Mouse (Mus musculus) telencephalon, adult 2 months (tissue): ENCODE data around the gene Nkiras1.

Source experiments
- DNase-seq: peaks from one replicate; pipeline ENCODE4 v3.0.0-alpha.2; 2011; ENCODE audit warnings: low read depth, low spot score

Gene Nkiras1

DNA sequence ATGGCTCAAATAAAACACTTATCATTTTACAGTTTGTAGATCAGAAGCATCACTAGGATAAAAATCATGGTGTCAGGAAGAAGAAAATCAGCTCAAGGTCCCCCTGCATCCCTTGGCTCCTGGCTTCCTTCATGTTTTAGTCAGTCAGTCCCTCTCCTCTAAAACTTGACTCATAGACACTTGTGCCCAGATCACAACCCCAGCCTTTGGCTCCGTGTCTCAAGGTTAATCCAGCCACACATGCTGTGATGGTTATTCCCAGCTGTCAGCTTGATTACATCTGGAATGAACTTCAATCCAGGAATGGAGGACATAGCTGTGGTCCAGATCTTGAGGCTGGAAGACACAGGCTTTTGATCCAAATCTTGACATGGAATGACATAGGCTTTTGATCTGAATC, 3.6 kb downstream of the Nkiras1 start:
- DNase-seq: no peak

DNA sequence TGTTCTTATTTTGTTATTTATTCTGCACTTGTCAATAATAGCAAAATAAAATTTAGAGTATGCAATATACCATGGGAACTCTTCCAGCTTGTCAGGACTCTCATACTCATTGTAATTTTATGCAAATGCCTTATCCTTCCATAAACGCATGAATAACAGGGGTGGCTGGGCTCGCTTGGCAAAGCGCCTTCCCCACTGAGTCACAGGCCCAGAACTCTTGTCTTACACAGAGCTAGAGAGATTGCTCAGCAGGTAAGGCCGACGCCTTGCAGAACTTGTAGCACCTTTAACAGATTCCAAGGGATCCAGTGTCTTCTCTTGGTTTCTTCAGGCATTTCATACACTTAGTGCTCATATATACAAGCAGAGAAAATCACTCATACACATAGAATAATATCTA, 9.4 kb downstream of the Nkiras1 start:
- no peak for DNase-seq

DNA sequence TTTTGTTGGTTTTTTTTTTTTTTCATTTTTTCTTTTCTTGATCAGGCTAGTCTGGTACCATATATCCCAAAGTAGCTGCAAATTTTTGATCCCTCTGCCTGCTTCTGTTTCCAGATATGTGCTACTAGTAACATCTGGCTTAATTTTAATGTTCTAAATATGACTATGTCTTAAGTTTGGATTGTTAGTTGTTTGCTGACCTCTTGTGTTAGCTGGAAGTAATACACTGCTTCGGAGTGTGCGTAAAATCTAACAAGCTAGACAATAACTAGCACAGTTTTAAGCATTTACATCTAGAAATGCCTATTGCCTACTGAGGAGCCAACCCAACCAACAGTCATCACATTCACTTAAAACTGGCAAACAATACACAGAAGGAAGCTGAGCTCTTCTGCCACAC, 13.6 kb downstream of the Nkiras1 start:
- DNase-seq: no peak

DNA sequence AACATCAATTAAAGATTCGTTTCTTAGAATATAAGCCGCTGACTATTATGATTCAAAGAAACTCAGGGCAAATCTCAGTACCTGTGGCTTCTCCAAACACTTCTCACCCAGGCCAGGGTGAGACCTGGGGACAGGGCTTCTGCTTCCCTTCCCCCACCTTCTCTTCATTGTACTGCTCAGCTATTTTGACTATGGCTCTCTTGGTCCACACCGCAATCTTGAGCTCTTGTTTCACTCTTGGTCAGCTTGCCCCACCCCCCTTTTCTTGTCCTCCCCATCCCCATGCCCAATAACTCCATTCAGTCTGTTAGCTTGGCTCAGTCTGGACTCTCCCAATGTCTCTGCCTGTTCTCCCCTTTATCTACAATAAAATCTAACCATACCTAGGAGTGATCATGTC, 14.5 kb downstream of the Nkiras1 start:
- no peak for DNase-seq

DNA sequence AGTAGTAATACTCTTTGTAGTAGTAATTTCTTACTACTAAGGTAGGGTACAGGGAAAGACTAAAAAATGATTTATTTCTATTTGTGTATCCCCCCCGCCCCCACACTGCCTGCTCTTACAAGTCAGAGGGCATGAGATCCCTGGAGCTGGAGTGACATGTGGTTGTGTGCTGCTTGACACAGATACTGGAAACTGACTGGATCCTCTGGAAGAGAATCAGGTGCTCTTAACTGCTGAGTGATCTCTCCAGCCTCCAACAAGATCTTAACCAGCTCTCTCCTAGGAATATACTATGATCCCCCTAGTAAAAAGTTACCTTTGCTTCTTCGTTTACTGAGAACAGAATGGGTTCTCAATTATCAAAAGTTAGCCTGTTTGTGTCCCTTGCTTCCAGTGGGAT, 15.5 kb downstream of the Nkiras1 start:
- DNase-seq: no peak

DNA sequence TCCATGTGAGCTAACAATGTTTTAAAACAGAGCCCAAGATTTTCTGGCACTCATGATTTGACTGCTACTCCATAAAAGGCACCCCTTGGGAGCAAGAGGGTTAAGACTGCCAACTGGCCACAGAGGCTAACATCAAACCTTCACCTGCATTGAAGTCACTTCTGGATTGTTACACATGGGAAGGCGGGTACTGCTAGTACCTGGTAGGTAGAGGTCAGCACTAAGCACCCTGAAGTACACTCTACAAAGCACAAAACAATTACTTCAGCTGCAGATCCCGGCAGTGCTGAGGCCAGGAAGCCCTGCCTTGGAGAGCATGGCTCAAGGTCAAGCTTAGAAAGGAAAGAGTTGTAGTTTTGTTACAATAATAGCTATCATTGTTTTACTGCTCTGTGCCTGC, 16.5 kb downstream of the Nkiras1 start:
- DNase-seq: no peak

DNA sequence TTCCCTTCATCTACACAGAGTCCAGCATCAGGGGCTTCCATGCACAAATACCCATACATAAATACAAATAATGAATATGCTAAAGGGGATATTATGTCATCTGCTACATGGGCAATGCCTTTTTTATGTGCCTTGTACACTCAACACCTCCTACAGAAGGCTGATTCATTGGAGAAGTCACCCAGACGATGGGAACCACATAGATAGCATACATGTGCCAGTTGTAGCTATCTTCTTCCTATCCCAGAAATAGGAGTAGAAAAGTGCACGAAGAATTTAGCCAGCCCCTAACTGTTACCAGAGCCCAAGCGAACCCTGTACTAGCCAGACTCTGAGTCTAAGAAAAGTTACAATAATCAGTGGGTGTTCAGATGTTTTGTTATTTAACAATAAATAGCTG, 21.2 kb downstream of the Nkiras1 start:
- DNase-seq: peak; percentile 52

DNA sequence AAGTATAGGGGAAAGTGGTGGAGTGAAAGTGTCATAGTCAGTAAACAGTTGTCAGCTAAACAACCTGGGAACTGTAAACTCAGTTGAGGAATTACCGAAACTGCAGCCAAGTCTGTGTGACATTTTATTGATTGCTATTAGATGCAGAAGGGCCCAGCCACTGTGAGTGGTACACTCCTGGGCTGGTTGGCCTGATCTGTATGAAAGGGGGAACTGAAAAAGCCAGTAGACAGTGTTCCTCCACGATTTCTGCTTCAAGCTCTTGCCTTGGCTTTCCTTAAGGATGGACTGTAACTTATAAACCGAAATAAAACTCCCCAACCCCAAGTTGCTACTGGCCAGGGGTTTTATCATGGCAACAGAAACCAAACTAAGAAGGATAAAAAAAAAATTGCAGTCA, 21.6 kb downstream of the Nkiras1 start:
- no peak for DNase-seq

DNA sequence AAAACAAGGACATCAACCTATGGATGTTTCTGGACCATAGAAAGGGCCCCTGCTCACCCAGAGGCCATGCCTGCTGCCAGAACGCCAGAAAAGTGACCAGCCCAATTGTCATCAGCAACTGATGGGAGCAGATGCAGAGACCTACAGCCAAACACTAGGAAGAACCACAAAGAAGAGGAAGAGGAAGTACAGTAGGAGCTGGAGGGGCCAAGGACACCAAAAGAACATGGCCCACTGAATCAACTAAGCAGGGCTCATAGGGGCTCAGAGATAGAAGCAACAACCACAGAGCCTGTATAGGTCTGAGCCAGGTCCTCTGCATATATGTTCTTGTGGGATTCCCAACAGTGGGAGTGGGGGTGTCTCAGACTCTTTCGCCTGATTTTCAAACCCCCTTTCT, 26.5 kb downstream of the Nkiras1 start:
- no peak for DNase-seq

DNA sequence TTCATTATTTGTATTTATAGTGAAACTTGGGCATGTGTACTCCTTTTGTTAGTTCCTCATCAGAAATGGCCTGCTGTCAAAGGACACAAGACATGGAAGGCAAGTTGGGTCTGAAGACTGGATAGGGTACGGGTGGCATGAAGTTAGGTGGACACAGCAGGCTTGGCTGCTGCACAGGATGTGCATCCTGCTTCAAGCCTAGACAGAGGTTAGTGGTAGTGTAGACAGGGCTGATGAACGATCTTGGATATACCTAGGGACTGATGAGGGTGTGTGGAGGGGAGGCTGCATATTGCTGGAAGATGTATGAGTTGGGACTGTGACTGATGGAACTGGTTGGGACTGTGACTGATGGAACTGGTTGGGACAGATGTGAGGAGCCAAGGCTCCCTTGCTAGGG, 27.9 kb downstream of the Nkiras1 start:
- no peak for DNase-seq

DNA sequence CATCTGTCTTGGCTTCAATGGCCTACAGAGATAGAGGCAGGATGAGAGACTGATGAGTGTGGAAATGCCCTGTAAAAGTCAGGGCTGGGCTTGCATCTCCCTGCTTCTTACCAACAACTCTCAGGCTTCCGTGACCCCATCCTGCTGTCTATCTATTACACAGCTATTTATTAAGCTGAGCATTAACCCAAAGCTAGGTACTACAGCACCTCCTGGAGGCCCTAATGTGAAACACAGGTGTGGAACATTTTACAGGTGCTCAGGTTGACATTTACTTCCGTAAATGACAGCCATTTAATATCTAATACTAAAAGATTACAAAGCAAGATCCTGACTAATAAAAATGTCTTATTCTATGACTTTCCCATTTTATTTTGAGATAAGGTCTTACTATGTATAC, 29.7 kb downstream of the Nkiras1 start:
- DNase-seq: no peak

DNA sequence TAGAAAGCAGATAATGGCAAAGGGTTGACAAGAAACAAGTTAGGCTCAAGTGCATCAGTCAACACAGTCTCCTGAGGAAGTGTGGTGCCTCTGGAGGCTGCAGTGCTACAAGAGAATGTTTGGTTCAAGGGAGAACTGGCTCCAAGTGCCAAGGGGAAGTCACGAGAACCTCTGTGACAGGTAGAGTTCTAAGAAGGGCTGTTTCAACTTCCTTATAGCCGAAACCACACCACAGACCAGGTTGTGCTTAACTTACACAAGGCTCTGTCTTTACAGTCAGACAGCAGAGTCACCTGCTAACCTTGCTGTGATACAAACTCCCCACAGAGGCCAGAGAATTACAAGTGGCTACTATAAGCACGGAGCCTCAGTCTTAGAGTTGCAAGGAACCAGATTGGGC, 30.7 kb downstream of the Nkiras1 start:
- no peak for DNase-seq

DNA sequence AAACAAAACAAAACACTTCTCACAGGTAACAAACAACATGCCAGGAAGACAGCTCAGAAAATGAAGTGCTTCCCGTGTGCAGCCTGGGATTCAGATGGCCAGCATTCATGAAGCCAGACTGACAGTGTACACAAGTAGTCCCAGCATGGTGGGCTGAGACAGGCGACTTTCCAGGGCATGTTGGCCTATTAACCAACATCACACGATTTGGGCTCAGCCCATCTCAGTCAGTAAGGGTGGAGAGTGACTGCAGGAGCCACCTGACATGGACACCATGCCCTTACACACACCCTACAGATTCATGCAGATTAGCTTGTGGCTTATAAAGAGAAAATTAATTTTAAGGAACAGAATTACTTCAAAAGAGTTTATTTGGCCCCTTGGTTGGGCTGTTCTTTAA, 31.8 kb downstream of the Nkiras1 start:
- DNase-seq: no peak

DNA sequence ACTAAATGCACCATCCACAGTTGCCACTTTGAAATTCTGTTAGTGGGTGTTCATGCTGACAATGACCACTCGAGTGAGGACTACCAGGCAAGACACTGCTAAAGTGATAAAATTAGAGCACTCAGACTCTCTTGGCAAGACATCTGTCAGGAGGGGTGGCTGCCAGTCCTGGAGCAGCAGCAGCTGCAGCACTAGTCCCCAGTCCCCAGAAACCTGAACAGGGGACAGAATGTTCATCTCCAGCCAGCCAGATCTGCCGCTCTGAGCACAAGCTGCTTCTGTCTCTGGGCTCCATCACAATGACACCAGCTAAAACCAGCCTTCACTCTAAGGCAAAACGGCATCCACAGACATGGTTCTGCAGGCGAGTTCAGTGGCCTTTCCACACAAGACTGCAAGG, 32.3 kb downstream of the Nkiras1 start:
- DNase-seq: peak; percentile 47

DNA sequence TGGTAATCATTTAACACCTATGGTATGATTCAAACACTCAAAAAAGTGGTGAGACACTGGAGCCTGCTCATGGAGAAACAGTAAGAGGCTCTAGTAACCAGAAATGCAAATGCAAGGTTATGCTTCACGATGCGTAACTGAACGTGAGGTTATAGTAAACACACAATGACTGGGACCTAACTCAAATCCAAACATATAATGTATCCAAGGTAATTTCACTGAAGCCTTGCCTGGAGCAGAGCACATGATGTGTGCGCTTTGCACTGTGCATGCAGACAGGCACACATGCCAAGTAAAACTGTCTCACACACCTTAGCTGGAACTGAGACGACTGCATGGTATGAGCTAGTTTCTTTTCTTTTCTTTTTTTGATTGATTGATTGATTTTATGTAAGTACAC, 33.2 kb downstream of the Nkiras1 start:
- no peak for DNase-seq

DNA sequence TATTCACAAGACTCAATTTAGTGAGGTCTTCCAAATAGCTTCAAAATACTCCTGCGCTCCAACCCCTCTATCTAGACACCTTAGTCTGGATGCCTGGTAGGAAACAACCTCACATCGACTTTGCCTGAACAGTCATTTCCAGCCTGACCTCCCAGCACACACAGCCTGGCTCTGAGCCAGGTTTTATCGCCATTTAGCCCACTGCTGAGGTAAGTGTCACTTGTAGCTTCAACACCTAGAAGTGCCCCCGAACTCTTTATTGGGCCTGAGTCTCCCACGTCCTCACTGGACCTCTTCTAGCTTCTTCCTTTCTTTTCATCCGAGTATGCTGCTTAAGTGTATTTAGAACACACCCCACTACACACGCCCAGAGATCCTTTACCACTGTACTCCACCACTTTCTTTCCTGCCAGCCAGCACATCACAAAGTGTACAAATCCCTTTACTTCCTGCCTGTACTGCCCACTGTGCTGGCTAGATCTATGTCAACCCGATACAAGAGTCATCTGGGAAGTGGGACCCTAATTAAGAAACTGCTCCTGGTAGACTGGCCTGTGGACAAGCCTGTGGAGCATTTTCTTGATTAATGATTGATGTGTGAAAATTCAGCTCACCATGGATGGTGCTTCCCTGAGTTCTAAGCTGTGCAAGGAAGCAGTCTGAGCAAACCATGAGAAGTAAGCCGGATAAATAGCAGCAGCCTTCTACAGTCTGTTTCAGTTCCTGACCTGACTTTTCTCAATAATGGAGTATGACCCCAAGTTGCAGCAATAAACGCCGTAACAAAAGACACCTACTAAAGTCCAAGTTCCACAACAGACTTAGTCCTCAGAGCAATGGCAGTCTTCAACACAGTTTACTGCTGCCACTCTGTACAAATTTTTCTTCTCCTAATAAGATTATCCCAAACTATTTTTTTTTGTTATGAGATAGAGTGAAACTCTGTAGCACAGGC, 46.8 kb downstream of the Nkiras1 start:
- DNase-seq: no peak

DNA sequence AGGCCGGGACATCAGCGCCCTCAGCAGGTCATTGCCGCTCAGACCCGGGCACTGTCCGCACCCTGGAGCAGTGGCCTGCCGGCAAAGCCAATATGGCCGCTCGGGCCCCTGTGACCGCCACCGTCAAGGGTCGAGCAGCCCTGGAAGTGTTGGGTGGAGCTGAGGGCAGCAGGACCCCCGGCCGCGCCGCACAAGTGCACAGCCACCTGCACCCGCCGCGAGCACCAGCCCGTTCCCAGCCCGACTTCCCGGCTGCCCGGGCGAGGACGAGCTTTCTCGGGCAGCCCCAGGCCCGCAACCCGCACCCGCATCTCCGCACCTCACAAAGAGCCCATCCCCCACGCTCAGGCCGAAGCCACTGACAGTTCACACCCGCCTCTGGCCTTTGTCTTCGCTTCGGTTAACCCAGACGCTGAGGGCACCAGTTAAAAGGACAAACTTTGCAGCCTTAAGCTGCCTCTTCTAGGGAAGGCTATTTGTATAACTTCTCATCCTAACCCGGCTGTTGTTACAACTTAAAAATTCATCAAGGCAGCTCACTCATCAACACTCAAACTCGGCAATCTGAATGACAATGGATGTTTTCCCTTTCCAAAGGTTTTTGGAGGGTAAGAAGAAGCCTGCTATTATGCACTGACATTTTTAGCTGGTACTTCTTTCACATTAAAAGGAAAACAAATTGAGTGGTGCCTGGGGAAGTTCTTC, 56.2 kb downstream of the Nkiras1 start:
- no peak for DNase-seq

DNA sequence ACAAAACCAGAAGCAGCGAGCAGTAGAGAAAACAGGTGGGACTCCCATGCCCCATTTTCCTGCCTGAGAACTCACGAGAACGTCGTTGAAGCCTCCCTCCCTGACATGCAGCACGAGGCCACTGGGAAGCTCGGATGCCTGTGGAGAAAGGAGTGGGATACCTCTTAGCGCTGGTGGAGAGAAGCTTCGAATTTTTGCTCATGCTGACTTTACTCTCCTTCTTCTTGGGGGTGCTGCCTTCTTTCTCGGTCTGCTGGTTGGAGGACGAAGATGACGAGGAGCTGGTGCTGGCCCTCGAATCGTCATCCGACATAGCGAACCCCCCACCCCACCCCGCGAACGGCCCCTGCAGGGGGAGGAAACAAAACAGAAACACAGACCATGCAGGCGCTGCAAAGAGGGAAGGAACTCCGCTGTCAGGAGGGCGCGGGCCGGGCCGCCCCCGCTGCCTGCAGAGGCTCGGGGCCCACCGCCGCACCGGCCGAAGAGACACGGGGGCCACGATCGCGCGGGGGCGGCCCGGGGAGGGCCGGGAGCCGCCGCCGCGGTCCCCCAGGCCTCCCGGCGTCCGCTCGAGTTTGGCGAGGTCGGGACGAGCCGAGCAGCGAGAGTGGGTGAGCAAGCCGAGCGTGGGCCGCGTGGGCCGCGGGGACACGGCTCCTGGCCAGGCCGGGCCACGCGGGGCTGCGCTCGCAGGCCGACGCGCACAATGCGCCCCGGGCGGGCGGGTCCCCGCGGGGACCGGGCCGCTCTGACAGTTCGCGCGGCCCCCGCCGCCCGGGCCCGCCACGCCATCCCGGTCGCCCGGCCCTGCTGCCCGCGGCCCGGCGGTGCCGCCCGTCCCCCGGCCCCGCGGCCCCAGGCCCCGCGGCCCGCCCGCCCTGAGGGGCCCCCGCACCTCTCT, 60.1 kb downstream of the Nkiras1 start:
- DNase-seq: no peak

DNA sequence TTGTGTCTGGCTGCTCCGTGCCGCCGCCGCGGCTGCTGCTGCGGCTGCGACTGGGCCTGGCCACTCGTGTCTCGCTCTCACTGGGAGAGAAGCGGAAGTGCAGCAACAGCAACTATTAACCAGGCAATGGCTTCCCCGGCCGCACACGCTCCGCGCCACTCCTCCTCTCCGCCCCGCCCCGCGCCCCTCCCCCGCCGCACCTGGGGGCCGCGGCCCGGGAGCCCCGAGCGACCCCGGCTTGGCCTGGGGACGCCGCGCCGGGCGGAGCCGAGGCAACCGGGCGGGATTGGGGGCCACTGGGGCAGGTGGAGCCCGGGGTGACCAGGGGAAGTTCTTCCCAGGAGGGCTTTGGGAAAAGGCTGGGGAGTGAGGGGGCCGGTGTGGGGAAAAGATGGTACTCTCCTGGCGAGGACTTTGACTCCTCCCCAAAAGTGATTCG, 60.8 kb downstream of the Nkiras1 start, which contains the start of gene Ube2e1:
Gene Ube2e1, minus strand, starts transcription at position 167 of the 439 bp plus-strand sequence.
- peak; percentile 29 for DNase-seq
